Mouse (Mus musculus): ENCODE measurements around the gene Ncapg2.

- TF ChIP-seq CTCF (conservative IDR thresholded peaks at IDR 0.05; ENCODE audit: low read length), result no peak
- no peak for TF ChIP-seq POU5F1 (IDR thresholded peaks at IDR 0.05; ENCODE audit: borderline replicate concordance, low read length)
- no peak for TF ChIP-seq NANOG (IDR thresholded peaks at IDR 0.05; ENCODE audit: borderline replicate concordance, low read length)
Measured at GRCm38 (mm10) chr12:116483581-116483980, 78.4 kb downstream of the Ncapg2 start.
